In genomic region chr19:43663471-43663870, GRCm38 (mm10) we compare ENCODE assay signal across 23 mouse cellular contexts. TPM values are rescaled to one million over a fixed set of nuclear protein-coding genes. Genes with fewer than 3 reads are reported as not detected.
"Had no signal": no experiment of that assay in that cellular context is flagged by ENCODE, and none has a peak within 500 bp of the region (broad histone marks: within the 10 kb centered on the region; RNA-seq: fewer than 3 reads in every experiment).

No protein-coding gene starts in this region.

- H3K4me3 ChIP-seq: midbrain, embryonic 10.5 days; midbrain, embryonic 13.5 days; myocyte; neural tube, embryonic 13.5 days; neural tube, embryonic 15.5 days had no signal

- H3K9me3 ChIP-seq: midbrain, embryonic 10.5 days; midbrain, embryonic 13.5 days; neural tube, embryonic 13.5 days; neural tube, embryonic 15.5 days had no signal

- H3K27me3 ChIP-seq: midbrain, embryonic 13.5 days; neural tube, embryonic 13.5 days; neural tube, embryonic 15.5 days had no signal

- DNase-seq: lung, adult 18-20 months; lung, embryonic 14.5 days; lung, postnatal 10 days; lung, postnatal 4 days; retina, postnatal 1 day; right cerebral cortex, adult 18-20 months; right cerebral cortex, postnatal 25 days; right cerebral cortex, postnatal 4 days; spleen, adult 18-20 months; thymus, adult 18-20 months; thymus, postnatal 14 days; thymus, postnatal 36 days had no signal

- H3K27ac ChIP-seq: liver, embryonic 14.5 days; midbrain, embryonic 10.5 days; midbrain, embryonic 13.5 days; neural tube, embryonic 13.5 days; neural tube, embryonic 15.5 days had no signal

- H3K4me2 ChIP-seq: lung, embryonic 14.5 days; midbrain, embryonic 13.5 days; neural tube, embryonic 13.5 days; neural tube, embryonic 15.5 days had no signal

- ATAC-seq: midbrain, embryonic 13.5 days; midbrain, embryonic 16.5 days had no signal

- H3K9ac ChIP-seq: liver, embryonic 14.5 days; lung, embryonic 14.5 days; midbrain, embryonic 13.5 days; neural tube, embryonic 13.5 days; neural tube, embryonic 15.5 days had no signal

RNA-seq across cellular contexts. Expression of gene Nkx2-3, which starts 51.3 kb away (rescaled TPM):
- total RNA-seq: megakaryocyte, adult 5-6 weeks; megakaryocyte-erythroid progenitor cell, adult 5-6 weeks had no signal
- polyA plus RNA-seq: lung, embryonic 14.5 days; lung, embryonic 16.5 days; myocyte; neural tube, embryonic 13.5 days; neural tube, embryonic 15.5 days; thymus, postnatal 0 days had no signal
